Mouse (Mus musculus): ENCODE measurements around the gene Rfxap.

Gene Rfxap

DNA sequence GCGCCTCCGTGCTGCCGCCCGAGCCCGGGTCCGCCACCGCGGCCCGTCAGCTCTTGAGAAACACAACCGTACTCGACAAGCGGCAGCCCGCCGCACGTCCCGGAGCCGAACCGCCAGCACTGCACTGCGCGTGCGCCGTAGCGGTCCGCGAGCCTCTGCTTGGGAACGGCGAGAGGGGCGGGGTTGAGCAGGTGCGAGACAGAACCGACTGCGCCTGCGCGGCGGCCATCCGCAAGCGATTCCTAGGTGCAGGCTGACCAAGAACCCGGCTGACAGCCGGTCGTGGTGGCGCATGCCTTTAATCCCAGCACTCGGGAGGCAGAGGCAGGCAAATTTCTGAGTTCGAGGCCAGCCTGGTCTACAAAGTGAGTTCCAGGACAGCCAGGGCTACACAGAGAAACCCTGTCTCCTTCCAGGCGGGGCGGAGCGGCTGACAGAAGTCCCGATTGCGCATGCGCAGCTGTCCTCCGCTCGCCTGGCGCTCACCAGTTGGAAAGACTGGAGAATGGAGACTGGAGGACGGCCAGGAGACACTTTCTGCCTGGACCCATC lies at the start of gene Rfxap:
TSS of gene Rfxap (minus strand) at position 126 of the 552 bp plus-strand sequence.
- peak; percentile 89 to 92 for DNase-seq (ENCODE audit: low spot score in 2 of 2)

DNA sequence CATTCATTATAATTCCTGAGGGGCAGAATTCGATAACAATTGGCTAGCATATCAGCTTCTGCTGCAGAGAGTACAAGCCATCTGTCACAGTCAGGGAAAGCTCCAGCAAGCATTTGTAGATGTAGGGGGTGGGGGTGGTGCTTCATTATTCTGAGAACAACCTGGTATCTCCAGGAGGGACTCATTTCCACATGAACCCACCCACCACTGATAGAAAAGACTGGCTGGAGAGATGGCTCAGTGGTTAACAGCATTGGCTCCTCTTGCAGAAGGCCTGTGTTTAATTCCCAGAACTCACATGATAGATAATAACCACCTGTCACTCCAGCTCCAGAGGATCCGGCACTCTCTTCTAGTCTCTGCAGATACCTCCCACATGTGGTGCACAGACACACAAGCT lies 27.8 kb upstream of the Rfxap start:
- no peak for DNase-seq (ENCODE audit: low spot score in 2 of 2)

DNA sequence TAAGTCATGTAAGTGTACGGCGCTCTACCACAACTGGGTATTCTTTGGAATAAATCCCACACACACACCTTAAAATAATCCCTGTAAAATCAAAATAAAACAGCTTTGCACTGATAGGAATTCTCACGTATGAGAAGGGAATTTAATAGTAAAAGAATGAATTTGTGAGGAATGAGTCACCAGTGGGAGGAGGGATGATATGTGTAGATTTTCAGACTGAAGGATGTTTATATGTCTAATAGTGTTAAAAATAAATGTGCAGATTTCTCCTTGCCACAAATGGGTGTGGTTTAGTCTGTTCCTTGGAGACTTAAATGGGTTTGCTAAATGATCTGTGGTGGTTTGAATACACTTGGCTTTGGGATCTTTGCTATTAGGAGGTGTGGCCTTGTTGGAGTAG lies 24.9 kb upstream of the Rfxap start:
- DNase-seq (ENCODE audit: low spot score in 2 of 2) = no peak

GRCm38 (mm10) chr3:54822526-54822925 lies 14.9 kb upstream of the Rfxap start:
- no peak for DNase-seq (ENCODE audit: low spot score in 2 of 2)

- no peak for DNase-seq (ENCODE audit: low spot score in 2 of 2)
Observed at GRCm38 (mm10) chr3:54815292-54815691, 7.7 kb upstream of the Rfxap start.

DNA sequence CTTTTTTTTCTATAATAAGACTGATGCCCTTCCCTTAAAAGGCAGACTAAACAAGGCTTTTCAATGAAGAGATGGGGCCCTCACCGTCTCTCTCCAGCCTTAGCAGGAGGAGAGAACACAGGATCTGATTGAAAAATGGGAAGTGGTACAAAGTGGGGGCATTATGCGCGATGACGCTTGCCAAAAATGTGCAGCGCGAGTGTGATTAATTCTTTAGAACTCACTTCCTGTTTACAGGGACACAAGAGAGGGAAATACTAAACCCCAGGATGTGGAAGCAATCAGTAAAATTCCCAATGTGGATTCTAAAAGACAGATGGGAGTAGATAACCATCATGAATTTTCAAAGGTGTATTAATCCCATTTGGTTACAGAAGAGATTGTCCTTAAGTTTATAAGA lies 7.0 kb upstream of the Rfxap start:
- no peak for DNase-seq (ENCODE audit: low spot score in 2 of 2)

DNA sequence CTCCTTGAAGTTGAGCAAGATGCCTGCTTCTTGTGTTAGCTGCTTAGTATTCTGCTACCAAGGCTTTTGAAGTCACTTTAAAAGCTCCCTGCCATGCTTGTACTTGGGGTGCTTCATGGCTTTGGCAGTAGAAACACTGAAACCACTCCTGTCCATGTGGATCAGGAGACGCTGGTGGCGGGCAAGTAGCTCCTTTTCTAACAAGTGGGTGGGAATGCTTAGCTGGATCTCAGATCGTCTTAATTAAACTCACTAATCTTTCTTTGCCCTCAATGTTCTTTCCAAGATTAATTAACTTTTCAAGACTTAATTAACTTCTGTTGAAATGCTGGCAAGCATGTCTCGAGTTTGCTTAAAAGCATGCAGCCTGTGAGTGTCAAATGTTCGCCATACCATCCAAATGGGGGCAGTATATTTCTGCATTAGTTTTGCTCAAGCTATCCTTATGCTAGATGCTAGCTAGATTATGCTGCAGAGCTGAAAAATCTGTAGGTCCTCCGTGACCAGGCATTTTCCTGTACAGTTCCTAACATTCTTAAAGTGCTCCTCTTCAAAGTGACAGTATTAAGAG lies 5.9 kb upstream of the Rfxap start:
- DNase-seq (ENCODE audit: low spot score in 2 of 2) = no peak

GRCm38 (mm10) chr3:54811616-54812015 lies 4.0 kb upstream of the Rfxap start:
- DNase-seq (ENCODE audit: low spot score in 2 of 2) = no peak

DNA sequence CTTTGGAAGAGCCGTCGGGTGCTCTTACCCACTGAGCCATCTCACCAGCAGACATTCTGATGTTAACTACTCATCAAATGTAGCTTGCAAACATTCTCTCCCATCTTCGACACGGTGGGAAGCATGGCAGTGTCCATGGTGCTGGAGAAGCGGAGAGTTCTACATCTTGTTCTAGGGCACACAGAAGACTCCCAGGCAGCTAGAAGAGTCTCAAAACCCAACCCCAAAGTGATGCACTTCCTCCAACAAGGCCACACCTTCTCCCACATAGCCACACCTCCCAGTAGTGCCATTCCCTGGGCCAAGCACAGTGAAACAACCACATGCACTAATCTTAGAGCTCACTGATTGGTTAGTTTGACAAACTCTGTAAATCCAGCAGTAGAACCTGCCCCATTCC lies 1.5 kb upstream of the Rfxap start:
- DNase-seq (ENCODE audit: low spot score in 2 of 2) = no peak

DNA sequence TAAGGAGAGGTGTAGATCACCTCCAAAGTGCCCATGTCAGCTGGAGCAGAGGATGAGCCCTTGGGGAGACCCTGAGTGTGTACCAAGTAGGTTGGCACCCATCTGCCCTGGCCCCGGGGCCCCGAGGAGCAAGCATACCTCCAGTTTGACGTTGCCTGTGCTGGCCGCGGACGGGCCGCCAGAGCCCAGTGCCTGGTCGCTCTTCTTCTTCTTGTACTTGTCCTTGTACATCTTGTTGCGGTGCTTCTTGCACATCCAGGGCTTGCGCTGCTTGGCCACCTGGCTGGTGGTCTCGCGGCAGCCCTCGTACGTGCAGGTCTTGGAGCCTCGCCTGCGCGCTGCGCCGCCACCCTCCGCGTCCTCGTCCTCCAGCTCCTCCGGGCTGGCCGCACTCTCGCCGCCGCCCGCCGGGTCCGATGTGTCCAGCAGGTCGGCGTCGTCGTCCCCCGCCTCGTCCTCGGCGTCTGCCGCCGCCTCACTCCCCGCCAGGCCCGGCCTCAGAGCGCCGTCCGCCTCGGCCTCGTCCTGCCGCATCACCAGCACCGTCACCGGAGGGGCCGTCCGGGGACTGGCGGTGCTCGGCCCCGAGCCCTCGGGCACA lies 430 bp downstream of the Rfxap start:
- DNase-seq (ENCODE audit: low spot score in 2 of 2) = peak in 1 of 2 experiments; percentile 49

GRCm38 (mm10) chr3:54803713-54804112 lies 3.9 kb downstream of the Rfxap start:
- no peak for DNase-seq (ENCODE audit: low spot score in 2 of 2)

DNA sequence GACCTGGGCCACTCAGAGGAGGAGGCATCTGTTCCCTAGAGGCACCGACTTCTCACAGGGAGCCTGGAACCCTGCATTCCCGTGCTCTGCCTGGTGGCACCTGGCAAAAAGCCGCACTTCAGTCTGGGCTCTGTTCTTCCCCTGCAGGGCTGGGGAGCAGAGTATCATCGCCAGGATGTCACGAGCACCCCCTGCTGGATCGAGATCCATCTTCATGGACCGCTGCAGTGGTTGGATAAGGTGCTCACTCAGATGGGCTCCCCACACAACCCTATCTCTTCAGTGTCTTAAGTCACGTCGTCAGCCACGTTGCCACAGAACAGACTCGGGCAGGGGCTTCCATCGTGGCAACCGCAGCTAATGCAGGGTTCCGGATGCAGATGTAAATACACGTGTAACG lies 10.4 kb downstream of the Rfxap start:
- DNase-seq (ENCODE audit: low spot score in 2 of 2) = peak in 1 of 2 experiments; percentile 36

DNA sequence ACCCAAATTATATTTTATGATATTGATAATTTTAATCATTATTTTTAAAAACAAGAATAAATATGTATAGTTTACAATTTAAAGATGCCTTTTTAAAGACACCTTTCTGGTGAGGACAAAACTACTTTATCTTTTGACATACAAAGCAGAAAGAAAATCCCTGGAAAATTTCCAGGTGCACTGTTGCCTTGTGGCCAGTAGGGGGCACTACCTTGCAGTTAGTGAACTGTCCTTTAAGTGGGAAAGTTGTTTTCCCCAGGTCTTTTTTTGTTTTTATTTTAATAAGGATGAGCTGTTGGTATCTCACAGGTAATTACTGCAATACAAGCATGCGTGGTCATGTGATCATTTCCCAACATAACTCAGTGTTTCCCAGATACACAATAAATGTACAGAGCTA lies 11.8 kb downstream of the Rfxap start:
- no peak for DNase-seq (ENCODE audit: low spot score in 2 of 2)

DNA sequence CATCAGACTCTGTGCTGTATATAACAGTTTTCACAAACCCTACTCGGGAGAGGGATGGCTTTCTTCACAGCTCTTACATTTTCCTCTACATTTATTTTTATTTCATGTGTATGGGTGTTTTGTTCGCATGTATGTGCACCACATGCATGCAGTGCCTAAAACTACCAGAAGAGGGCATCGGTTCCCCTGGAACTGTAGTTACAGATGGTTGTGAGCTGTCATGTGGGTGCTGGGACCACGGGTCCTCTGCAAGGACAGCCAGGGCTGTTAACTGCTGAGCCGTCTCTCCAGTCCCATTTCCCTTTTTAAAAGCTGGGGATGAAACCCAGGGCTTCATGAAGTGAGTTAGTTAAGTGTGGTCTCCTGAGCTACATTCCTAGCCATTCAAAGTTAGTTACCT lies 12.2 kb downstream of the Rfxap start:
- DNase-seq (ENCODE audit: low spot score in 2 of 2) = no peak

DNA sequence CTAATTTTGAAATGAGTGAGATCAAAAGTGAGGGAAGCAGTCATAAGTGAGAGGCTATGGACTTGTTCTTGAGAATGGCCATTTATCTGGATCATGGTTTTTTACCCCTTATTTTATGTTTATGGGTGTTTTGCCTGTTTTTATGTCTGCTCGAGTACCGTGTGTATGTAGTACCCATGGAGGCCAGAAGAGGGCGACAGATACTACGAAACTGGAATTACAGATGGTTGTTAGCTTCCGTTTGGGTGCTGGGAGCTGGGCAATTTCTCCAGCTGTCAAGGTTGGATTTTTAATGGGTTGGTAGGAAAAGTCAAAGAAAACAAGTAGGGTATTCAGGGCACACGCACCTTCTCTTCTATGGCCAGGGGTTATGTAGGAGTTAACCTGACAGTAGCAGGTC lies 13.8 kb downstream of the Rfxap start:
- no peak for DNase-seq (ENCODE audit: low spot score in 2 of 2)

GRCm38 (mm10) chr3:54791822-54792677 lies 15.5 kb downstream of the Rfxap start:
- no peak for DNase-seq (ENCODE audit: low spot score in 2 of 2)

DNA sequence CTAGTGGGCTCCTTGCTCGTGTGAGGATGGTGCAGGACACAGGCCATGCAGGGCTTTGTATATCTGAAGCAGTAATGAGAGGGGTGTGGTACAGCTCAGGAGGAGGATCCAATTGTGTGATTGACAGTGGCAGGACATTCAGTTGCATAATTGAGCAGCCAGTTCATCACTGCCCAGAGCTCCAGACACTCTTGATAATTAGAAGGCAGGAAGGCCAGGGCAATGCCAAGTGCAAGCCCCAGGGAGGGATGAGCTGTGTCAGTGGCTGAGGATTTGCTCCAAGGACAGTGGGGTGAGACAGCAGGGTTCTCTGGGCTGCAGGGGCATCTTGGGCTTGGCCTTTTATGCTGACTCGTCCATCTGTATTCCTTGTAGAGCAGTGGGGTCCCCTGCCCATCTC lies 17.0 kb downstream of the Rfxap start:
- DNase-seq (ENCODE audit: low spot score in 2 of 2) = no peak

- DNase-seq (ENCODE audit: low spot score in 2 of 2) = no peak
Observed at GRCm38 (mm10) chr3:54775989-54776631, 31.5 kb downstream of the Rfxap start.

GRCm38 (mm10) chr3:54773613-54774012 lies 34.0 kb downstream of the Rfxap start:
- DNase-seq (ENCODE audit: low spot score in 2 of 2) = no peak

DNA sequence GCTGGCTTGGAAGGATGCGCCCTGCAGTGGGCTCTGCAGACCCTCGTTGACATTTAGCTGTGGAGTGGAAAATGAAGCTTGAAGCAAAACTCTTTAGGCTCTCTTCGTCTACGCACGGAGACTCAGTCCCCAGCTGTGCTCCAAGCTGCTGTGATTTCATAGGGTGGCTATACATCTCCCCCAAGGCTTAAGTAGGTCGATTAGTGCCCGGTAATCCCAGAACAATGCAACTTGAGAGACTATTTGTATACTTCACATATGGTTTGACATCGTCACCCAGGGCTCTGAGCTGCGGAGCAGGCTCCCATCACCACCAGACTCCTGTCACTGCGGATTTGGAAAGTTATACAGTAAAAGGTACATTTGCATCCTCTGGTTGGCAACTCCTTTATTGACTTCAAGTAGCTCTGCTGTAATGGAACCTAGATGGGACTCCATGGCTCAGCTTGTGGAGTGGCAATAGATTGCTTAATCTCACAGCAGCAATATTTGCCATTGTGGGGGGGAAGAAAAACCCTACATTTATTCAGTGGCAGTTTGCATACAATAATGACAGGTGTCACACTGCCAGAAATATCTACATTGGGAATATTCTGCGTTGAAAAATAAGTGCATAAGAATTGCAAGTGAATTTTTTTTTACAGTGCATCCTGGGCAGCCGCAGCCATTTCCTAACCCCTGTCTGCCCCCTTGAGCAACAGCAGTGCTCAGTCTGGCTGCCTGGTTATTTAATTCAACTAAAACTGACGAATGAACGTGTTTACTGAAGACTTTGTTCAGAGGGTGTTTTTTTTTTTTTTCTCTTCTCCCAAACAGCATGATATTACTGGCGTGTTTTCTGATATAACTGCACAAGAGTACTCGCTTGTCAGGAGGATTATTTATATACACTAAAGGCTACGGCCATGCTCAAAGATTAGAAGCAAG lies 38.0 kb downstream of the Rfxap start:
- DNase-seq (ENCODE audit: low spot score in 2 of 2) = no peak

DNA sequence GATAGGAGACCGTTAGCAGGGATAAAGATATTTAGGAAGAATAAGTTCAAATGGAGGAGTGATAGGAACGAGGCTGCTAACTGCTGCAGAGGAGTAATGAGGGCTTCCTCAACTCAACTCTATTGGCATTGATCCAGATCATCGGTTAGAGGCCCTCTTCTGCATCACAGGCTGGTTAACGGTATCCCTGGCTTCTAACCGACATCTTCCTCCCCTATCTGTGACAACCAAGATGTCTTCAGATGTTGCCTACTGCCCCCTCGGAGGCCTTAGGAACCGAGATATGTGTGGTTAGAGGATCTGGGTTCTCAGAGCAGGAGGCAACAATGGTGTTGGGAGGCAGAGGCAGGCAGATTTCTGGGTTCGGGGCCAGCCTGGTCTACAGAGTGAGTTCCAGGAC lies 39.0 kb downstream of the Rfxap start:
- DNase-seq (ENCODE audit: low spot score in 2 of 2) = no peak
